9 mouse cellular contexts compared by ENCODE assay signal in the genomic region with DNA sequence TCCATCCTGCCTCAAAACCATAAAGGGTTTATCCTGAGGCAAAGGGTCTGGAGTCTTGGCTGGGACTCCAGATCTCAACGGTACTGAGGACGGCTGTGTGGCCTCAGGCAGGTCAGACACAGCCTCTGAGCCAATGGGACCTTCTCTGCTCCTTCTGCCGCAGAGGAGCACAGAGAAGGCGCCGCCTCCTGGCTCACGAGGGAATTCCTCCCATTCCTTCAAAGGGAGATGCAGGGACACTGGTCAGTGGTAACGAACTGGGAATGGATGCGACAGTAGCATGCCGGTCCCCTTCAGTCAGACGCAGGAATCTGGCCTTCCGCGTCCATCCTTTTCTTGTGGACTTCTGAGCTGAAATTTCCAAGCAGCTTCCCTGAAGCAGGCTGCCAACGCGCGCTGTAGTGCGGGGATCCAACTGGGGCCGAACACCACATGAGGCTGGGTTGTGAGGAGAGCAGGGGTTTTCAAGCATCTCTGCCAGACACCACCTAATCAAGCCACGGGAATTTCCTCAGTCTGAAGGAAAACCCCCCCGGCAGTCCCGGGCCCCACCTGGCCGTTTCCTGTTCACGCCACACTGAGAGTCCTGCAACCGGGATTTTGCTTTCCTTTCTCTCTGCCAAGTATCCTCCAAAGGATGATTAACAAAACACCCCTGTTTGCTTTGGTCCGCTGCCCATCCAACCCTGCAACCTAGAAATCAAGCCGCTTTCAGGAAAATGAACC. TPM values are rescaled to one million over a fixed set of nuclear protein-coding genes. Genes with fewer than 3 reads are reported as not detected.
DNase-seq lines count a peak whose midpoint lies in the region; ATAC-seq and TF ChIP-seq lines count a peak whose summit lies in the region.
"Had no signal": no experiment of that assay in that cellular context is flagged by ENCODE, and none has a peak within 500 bp of the region (broad histone marks: within the 10 kb centered on the region; RNA-seq: fewer than 3 reads in every experiment).

No protein-coding gene starts in this region.

- H3ac ChIP-seq in myocyte (ENCODE audit: control insufficient read depth, insufficient read length): no peak overlapping the region

- intact Hi-C loops in heart, postnatal 36 days (cut with DNase I): loop anchor here (5.0 kb wide), 1 partner anchor 107 kb away; no protein-coding TSS in a partner anchor
- intact Hi-C loops in left cerebral cortex, postnatal 36 days (cut with DNase I): loop anchor here (10.0 kb wide), 3 partner anchors 90 to 1360 kb away; partner anchors contain the start of gene Hs6st1

- H3K27me3 ChIP-seq in ES-Bruce4 (ENCODE audit: control insufficient read depth, insufficient read depth, low read length, poor library complexity, severe bottlenecking) (no peaks in the 10 kb centered on the region), myocyte (ENCODE audit: control insufficient read depth, insufficient read depth, insufficient read length) (no peaks in the 10 kb centered on the region)
- peaks cover 35% of the 10 kb centered on the region for H3K27me3 ChIP-seq in embryonic facial prominence, embryonic 13.5 days
- H3K27me3 ChIP-seq in limb, embryonic 11.5 days (ENCODE audit: control insufficient read depth, insufficient read depth, low read length): peaks cover 2% of the 10 kb centered on the region; the same call in 1 of the 2 replicates

- 6% methylated on average over 25 of the region's 25 CpGs for WGBS in embryonic facial prominence, embryonic 13.5 days
- 7% methylated on average over 25 of the region's 25 CpGs for WGBS in limb, embryonic 11.5 days

- TF ChIP-seq EP300 in ES-Bruce4 (IDR thresholded peaks at IDR 0.05; ENCODE audit: insufficient read depth, low read depth, low read length): no peak

- DNase-seq in WW6 (ENCODE audit: low read depth, low spot score): peak; percentile 61
- DNase-seq in heart, postnatal 36 days: peak; percentile 37 to 51
- peak; percentile 68 for DNase-seq in limb, embryonic 11.5 days (ENCODE audit: low spot score)
- no peak for DNase-seq in left cerebral cortex, postnatal 36 days (ENCODE audit: low spot score in 2 of 2)
- no peak for DNase-seq in spleen, postnatal 36 days (ENCODE audit: low spot score in 2 of 2)

- H3K4me2 ChIP-seq in embryonic facial prominence, embryonic 13.5 days: peak overlapping the region; percentile 51
- H3K4me2 ChIP-seq in limb, embryonic 11.5 days (ENCODE audit: low read depth, severe bottlenecking): peak overlapping the region; percentile 29
- peak overlapping the region; percentile 42 for H3K4me2 ChIP-seq in myocyte (ENCODE audit: low read depth)

- no peak for ATAC-seq in embryonic facial prominence, embryonic 13.5 days (ENCODE audit: insufficient number of reproducible peaks, insufficient read depth, low FRiP score, low TSS enrichment, low read depth)
- no peak for ATAC-seq in limb, embryonic 11.5 days (ENCODE audit: insufficient number of reproducible peaks, low FRiP score, low TSS enrichment, low read depth)

- no peak overlapping the region for H3K9ac ChIP-seq in ES-Bruce4 (ENCODE audit: low read depth, poor library complexity, severe bottlenecking)
- H3K9ac ChIP-seq in embryonic facial prominence, embryonic 13.5 days: peak overlapping the region; percentile 54
- 0 out of 2 replicates have a peak overlapping the region, but pooled peaks have one; percentile 18 for H3K9ac ChIP-seq in limb, embryonic 11.5 days (ENCODE audit: low read length)

- TF ChIP-seq POLR2A in ES-Bruce4 (IDR thresholded peaks at IDR 0.05; ENCODE audit: insufficient read depth, low read length) (no peak), myocyte (IDR thresholded peaks at IDR 0.05; ENCODE audit: insufficient read length, low read depth) (no peak)

- peak; percentile 89 for TF ChIP-seq CTCF in ES-Bruce4 (IDR thresholded peaks at IDR 0.05; ENCODE audit: low read depth, low read length)

- H3K9me3 ChIP-seq in ES-Bruce4 (replicated peaks; ENCODE audit: control insufficient read depth, insufficient read depth, low read length, poor library complexity, severe bottlenecking): no peaks in the 10 kb centered on the region
- H3K9me3 ChIP-seq in embryonic facial prominence, embryonic 13.5 days: peaks cover 5% of the 10 kb centered on the region; the same call in 1 of the 2 replicates
- no peaks in the 10 kb centered on the region for H3K9me3 ChIP-seq in limb, embryonic 11.5 days (ENCODE audit: control insufficient read depth, low read length)

- H3K4me3 ChIP-seq in ES-Bruce4 (ENCODE audit: low read depth, low read length) (peak overlapping the region; percentile 29), myocyte (no peak overlapping the region)
- H3K4me3 ChIP-seq in embryonic facial prominence, embryonic 13.5 days: peak overlapping the region; percentile 25
- H3K4me3 ChIP-seq in limb, embryonic 11.5 days (ENCODE audit: low read depth, low read length): peak overlapping the region; percentile 17; the same call in 1 of the 2 replicates
- H3K4me3 ChIP-seq: erythroblast, embryonic 14.5 days had no signal

- H3K36me3 ChIP-seq in ES-Bruce4 (ENCODE audit: control insufficient read depth, insufficient read depth, low read length, poor library complexity, severe bottlenecking) (no peaks in the 10 kb centered on the region), myocyte (ENCODE audit: control insufficient read depth, insufficient read depth) (no peaks in the 10 kb centered on the region)
- H3K36me3 ChIP-seq in embryonic facial prominence, embryonic 13.5 days: no peaks in the 10 kb centered on the region
- no peaks in the 10 kb centered on the region for H3K36me3 ChIP-seq in limb, embryonic 11.5 days (ENCODE audit: control insufficient read depth, insufficient read depth, low read length)

- H3K79me2 ChIP-seq in myocyte (ENCODE audit: control insufficient read depth, insufficient read depth): no peaks in the 10 kb centered on the region

- H3K27ac ChIP-seq in ES-Bruce4 (ENCODE audit: insufficient read depth, low read length): no peak overlapping the region
- H3K27ac ChIP-seq in embryonic facial prominence, embryonic 13.5 days: peak overlapping the region; percentile 28; the same call in 1 of the 2 replicates
- no peak overlapping the region for H3K27ac ChIP-seq in limb, embryonic 11.5 days (replicated peaks; ENCODE audit: low read depth, low read length)

- peaks cover 2% of the 10 kb centered on the region for H3K4me1 ChIP-seq in ES-Bruce4 (ENCODE audit: control insufficient read depth, insufficient read depth, low read length)
- peaks cover 10% of the 10 kb centered on the region for H3K4me1 ChIP-seq in embryonic facial prominence, embryonic 13.5 days
- H3K4me1 ChIP-seq in limb, embryonic 11.5 days (ENCODE audit: control insufficient read depth, insufficient read depth, low read length): peaks cover 2% of the 10 kb centered on the region; the same call in 1 of the 2 replicates

TF ChIP-seq in myocyte, 11 proteins besides CTCF, POLR2A, EP300 and RAD21:
- TF ChIP-seq MYOD1 (IDR thresholded peaks at IDR 0.05; ENCODE audit: control insufficient read depth in 1 of 3, insufficient read length in 2 of 3, low read depth in 2 of 3) (no peak), CEBPB (IDR thresholded peaks at IDR 0.05; ENCODE audit: insufficient read depth, poor library complexity, severe bottlenecking) (no peak), TCF3 (IDR thresholded peaks at IDR 0.05; ENCODE audit: insufficient read length, low read depth) (no peak), POLR2AphosphoS2 (IDR thresholded peaks at IDR 0.05; ENCODE audit: insufficient read length, low read depth) (no peak), SRF (IDR thresholded peaks at IDR 0.05; ENCODE audit: control insufficient read depth, insufficient read length, low read depth) (no peak), TCF12 (IDR thresholded peaks at IDR 0.05; ENCODE audit: insufficient read depth, poor library complexity, severe bottlenecking) (no peak), E2F4 (IDR thresholded peaks at IDR 0.05; ENCODE audit: insufficient read depth) (no peak), MYOG (IDR thresholded peaks at IDR 0.05; ENCODE audit: control insufficient read depth in 1 of 3, insufficient read depth in 1 of 3, insufficient read length in 2 of 3, low read depth in 2 of 3) (no peak), REST (IDR thresholded peaks at IDR 0.05; ENCODE audit: insufficient read depth, insufficient read length) (no peak), USF1 (IDR thresholded peaks at IDR 0.05; ENCODE audit: low read depth) (no peak), MAX (IDR thresholded peaks at IDR 0.05; ENCODE audit: low read depth) (no peak)

RNA-seq across cellular contexts. Expression of gene Uggt1, which starts 10.3 kb away (rescaled TPM):
- polyA plus RNA-seq in ES-Bruce4 (2011; ENCODE audit: insufficient read depth, insufficient read length, low read depth, missing spikeins) (76.7 and 77.5 TPM in 2 replicates), myocyte (2012; fragmentation: generic; extraction: Trizol) (24.3 TPM)
- 53.8 and 54.4 TPM in 2 replicates for polyA plus RNA-seq in embryonic facial prominence, embryonic 13.5 days (2015; fragmentation: Nextera tagmentation; extraction: Ambion mirVana)
- 10 to 100 TPM; 29.2 to 31.2 TPM for total RNA-seq in heart, postnatal 36 days (2021)
- 75.9 and 76.2 TPM in 2 replicates for polyA plus RNA-seq in limb, embryonic 11.5 days (2014; fragmentation: Nextera tagmentation; extraction: Ambion mirVana)
- total RNA-seq in left cerebral cortex, postnatal 36 days (2021): 10 to 100 TPM; 38.4 to 51.8 TPM

RNA-seq across cellular contexts. Expression of gene Neurl3, which starts 19.7 kb away (rescaled TPM):
- polyA plus RNA-seq in ES-Bruce4 (2011; ENCODE audit: insufficient read depth, insufficient read length, low read depth, missing spikeins) (not detected in 2 replicates), myocyte (2012; fragmentation: generic; extraction: Trizol) (0.11 TPM)
- polyA plus RNA-seq in embryonic facial prominence, embryonic 13.5 days (2015; fragmentation: Nextera tagmentation; extraction: Ambion mirVana): 0.86 and 1.0 TPM in 2 replicates
- 1 to 10 TPM; 3.6 to 3.9 TPM for total RNA-seq in heart, postnatal 36 days (2021)
- 0.12 and 0.65 TPM in 2 replicates for polyA plus RNA-seq in limb, embryonic 11.5 days (2014; fragmentation: Nextera tagmentation; extraction: Ambion mirVana)
- total RNA-seq in left cerebral cortex, postnatal 36 days (2021): under 1 TPM; 0.32 to 0.91 TPM

RNA-seq across cellular contexts. Expression of gene Arid5a, which starts 52.7 kb away (rescaled TPM):
- polyA plus RNA-seq in ES-Bruce4 (2011; ENCODE audit: insufficient read depth, insufficient read length, low read depth, missing spikeins): 3.5 and 4.1 TPM in 2 replicates
- polyA plus RNA-seq in embryonic facial prominence, embryonic 13.5 days (2015; fragmentation: Nextera tagmentation; extraction: Ambion mirVana): 6.3 and 7.2 TPM in 2 replicates
- total RNA-seq in heart, postnatal 36 days (2021): 10 to 100 TPM; 10.4 to 15.1 TPM
- polyA plus RNA-seq in limb, embryonic 11.5 days (2014; fragmentation: Nextera tagmentation; extraction: Ambion mirVana): 2.0 and 2.8 TPM in 2 replicates
- polyA plus RNA-seq in myocyte (2012; fragmentation: generic; extraction: Trizol): 65.8 TPM
- 10 to 100 TPM; 14.5 to 14.8 TPM for total RNA-seq in left cerebral cortex, postnatal 36 days (2021)

Comparison
In these comparisons a context has a peak if more than half of its experiments do, and no peak if none do; other contexts are left out.
1. DNase-seq: peak in WW6 (single experiment), heart, postnatal 36 days (2 of 2) and limb, embryonic 11.5 days (single experiment); none in left cerebral cortex, postnatal 36 days (0 of 2) and spleen, postnatal 36 days (0 of 2).
2. Peak in every context shown above with its lines, with median percentiles within 50 percentile points of each other: H3K4me2 ChIP-seq.